Mouse (Mus musculus) kidney, embryonic 14.5 days (tissue): ENCODE data around the gene Cyp2c29. TPM values are rescaled to one million over a fixed set of nuclear protein-coding genes. Genes with fewer than 3 reads are reported as not detected.
"Not testable (repeated sequence)": the region's sequence is repeated elsewhere in the genome, so short reads cannot be mapped to it uniquely, and the experiment has no call there.

Experiments used
- ATAC-seq: fragments of 200-750 bp; cut with Nextera tagmentation; 2 replicates; pipeline ENCODE4 v1.8.0; 2017; ENCODE audit warnings: moderate number of reproducible peaks, mild to moderate bottlenecking, moderate TSS enrichment, moderate library complexity; ENCODE audit not compliant: low FRiP score, low TSS enrichment
- H3K27ac ChIP-seq: fragments of 300-500 bp; sonication (generic); 2 replicates; pipeline ENCODE4 v1.5.1; 2014; ENCODE audit warnings: low read depth, mild to moderate bottlenecking, low read length, moderate library complexity, mixed read lengths
- H3K27me3 ChIP-seq: fragments of 300-500 bp; sonication (generic); 2 replicates; pipeline ENCODE4 v1.6.1; 2014; ENCODE audit warnings: mild to moderate bottlenecking, low read length; ENCODE audit not compliant: control insufficient read depth, insufficient read depth
- H3K36me3 ChIP-seq: fragments of 300-500 bp; sonication (generic); 2 replicates; pipeline ENCODE4 v1.6.1; 2014; ENCODE audit warnings: low read length, mixed read lengths; ENCODE audit not compliant: control insufficient read depth, insufficient read depth
- H3K4me1 ChIP-seq: fragments of 300-500 bp; sonication (generic); 2 replicates; pipeline ENCODE4 v1.6.1; 2014; ENCODE audit warnings: low read length, mixed read lengths; ENCODE audit not compliant: control insufficient read depth, insufficient read depth
- H3K4me2 ChIP-seq: fragments of 300-500 bp; sonication (generic); replicated peaks from 2 replicates; pipeline ENCODE4 v1.6.1; 2014; ENCODE audit warnings: low read depth, mild to moderate bottlenecking, low read length
- H3K4me3 ChIP-seq: fragments of 300-500 bp; sonication (generic); 2 replicates; pipeline ENCODE4 v1.5.1; 2014; ENCODE audit warnings: mild to moderate bottlenecking, low read length
- H3K9ac ChIP-seq: fragments of 300-500 bp; sonication (generic); 2 replicates; pipeline ENCODE4 v1.6.1; 2014; ENCODE audit warnings: low read depth, mild to moderate bottlenecking, low read length, moderate library complexity
- H3K9me3 ChIP-seq: fragments of 300-500 bp; sonication (generic); 2 replicates; pipeline ENCODE4 v1.6.1; 2016; ENCODE audit warnings: low read length; ENCODE audit not compliant: control insufficient read depth
- WGBS: fragments of 180-500 bp; shearing (Covaris S2); extraction: QIAGEN DNeasy Blood & Tissue Kit; methylation state at CpG from one replicate; pipeline ENCODE4 v1.1.7; 2014; 5-methylcytosine and 5-hydroxymethylcytosine counted together
- polyA plus RNA-seq: library from polyadenylated mRNA; unstranded; fragments of >200 nt; fragmentation: Nextera tagmentation; extraction: Ambion mirVana; gene quantifications from 2 replicates; pipeline ENCODE4 v1.2.1, GENCODE M21; 2014

The Cyp2c29 gene
- polyA plus RNA-seq = not detected in 2 replicates

GRCm38 (mm10) chr19:39269105-39269504 lies at the start of gene Cyp2c29:
Gene Cyp2c29, plus strand, starts transcription at chr19:39269405.
- not testable (repeated sequence) for H3K27ac ChIP-seq, H3K36me3 ChIP-seq, H3K4me2 ChIP-seq, H3K4me1 ChIP-seq, H3K9ac ChIP-seq, H3K4me3 ChIP-seq, H3K27me3 ChIP-seq, ATAC-seq, H3K9me3 ChIP-seq
- no CpG with 5 or more reads among the region's 1 CpGs for WGBS

GRCm38 (mm10) chr19:39267036-39267435 lies 2.2 kb upstream of the Cyp2c29 start:
- H3K27me3 ChIP-seq, ATAC-seq, H3K27ac ChIP-seq, H3K4me3 ChIP-seq, H3K4me1 ChIP-seq, H3K36me3 ChIP-seq, H3K4me2 ChIP-seq, H3K9me3 ChIP-seq, H3K9ac ChIP-seq: not testable (repeated sequence)
- WGBS = 79% methylated on average over 2 of the region's 2 CpGs

GRCm38 (mm10) chr19:39282801-39283200 lies 13.6 kb downstream of the Cyp2c29 start:
- no peak overlapping the region for H3K27ac ChIP-seq
- no peak overlapping the region for H3K4me3 ChIP-seq
- H3K4me1 ChIP-seq = no peaks in the 10 kb centered on the region
- H3K9ac ChIP-seq = no peak overlapping the region
- no peaks in the 10 kb centered on the region for H3K36me3 ChIP-seq
- H3K9me3 ChIP-seq = no peaks in the 10 kb centered on the region
- no peak for ATAC-seq
- no peak overlapping the region for H3K4me2 ChIP-seq
- no peaks in the 10 kb centered on the region for H3K27me3 ChIP-seq

GRCm38 (mm10) chr19:39285637-39286036 lies 16.4 kb downstream of the Cyp2c29 start:
- Histone ChIP-seq H3K9me3 (peaks cover 5% of the 10 kb centered on the region), H3K36me3 (no peaks in the 10 kb centered on the region), H3K4me1 (no peaks in the 10 kb centered on the region), H3K4me2 (no peak overlapping the region), H3K27me3 (no peaks in the 10 kb centered on the region), H3K9ac (no peak overlapping the region), H3K27ac (no peak overlapping the region), H3K4me3 (no peak overlapping the region)
- ATAC-seq = no peak

- Histone ChIP-seq H3K4me2 (no peak overlapping the region), H3K27ac (no peak overlapping the region), H3K9me3 (peaks cover 5% of the 10 kb centered on the region), H3K27me3 (no peaks in the 10 kb centered on the region), H3K4me3 (no peak overlapping the region), H3K4me1 (no peaks in the 10 kb centered on the region), H3K36me3 (no peaks in the 10 kb centered on the region), H3K9ac (no peak overlapping the region)
- 81% methylated on average over 4 of the region's 4 CpGs for WGBS
- no peak for ATAC-seq
Observed at GRCm38 (mm10) chr19:39286825-39287224, 17.6 kb downstream of the Cyp2c29 start.

GRCm38 (mm10) chr19:39288978-39289377 lies 19.8 kb downstream of the Cyp2c29 start:
- no peak for ATAC-seq
- Histone ChIP-seq H3K4me1 (no peaks in the 10 kb centered on the region), H3K36me3 (no peaks in the 10 kb centered on the region), H3K9ac (no peak overlapping the region), H3K4me3 (no peak overlapping the region), H3K27me3 (no peaks in the 10 kb centered on the region), H3K27ac (no peak overlapping the region), H3K4me2 (no peak overlapping the region), H3K9me3 (peaks cover 5% of the 10 kb centered on the region)
- WGBS = 71% methylated on average over 3 of the region's 3 CpGs

Other genes starting within 250 kb of the Cyp2c29 start
- not detected in 2 replicates for gene Cyp2c65, start 208.4 kb upstream of the Cyp2c29 start, polyA plus RNA-seq
- gene Cyp2c66, start 155.5 kb upstream of the Cyp2c29 start, polyA plus RNA-seq = not detected in 2 replicates
- gene Cyp2c38, start 193.7 kb downstream of the Cyp2c29 start, polyA plus RNA-seq = not detected in 2 replicates
- gene Cyp2c39, start 241.5 kb downstream of the Cyp2c29 start, polyA plus RNA-seq = not detected in 2 replicates